Mouse (Mus musculus): ENCODE measurements around the gene Morc1. TPM values are rescaled to one million over a fixed set of nuclear protein-coding genes. Genes with fewer than 3 reads are reported as not detected.

Morc1 gene
- polyA plus RNA-seq (2015; fragmentation: Nextera tagmentation; extraction: Ambion mirVana), result 0.10 TPM in 1 of 2 replicates, not detected in the other

DNA sequence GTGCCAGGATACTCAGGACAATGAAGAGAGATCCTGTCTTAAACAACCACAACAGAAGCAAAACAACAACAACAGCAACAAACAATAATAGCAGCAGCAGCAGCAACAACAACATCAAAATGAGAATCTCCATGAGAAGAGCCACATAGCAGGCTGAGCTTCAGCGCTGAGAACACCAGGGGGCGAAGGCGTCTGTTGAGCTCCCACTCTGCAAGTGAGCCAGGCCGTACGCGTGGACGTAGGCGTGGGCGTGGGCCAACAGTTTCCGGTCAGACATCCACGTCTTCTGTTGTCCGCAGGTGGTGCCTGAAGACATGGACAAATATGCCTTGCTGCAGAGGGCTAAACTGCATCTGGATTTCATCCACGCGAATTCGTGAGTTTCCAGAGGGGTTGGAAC, at the start of gene Morc1:
Gene Morc1, plus strand, starts transcription at position 211 of the 400 bp plus-strand sequence.
- H3K4me1 ChIP-seq, result no peaks in the 10 kb centered on the region; the same call in 1 of the 2 replicates
- ATAC-seq (ENCODE audit: insufficient number of reproducible peaks, insufficient read depth, low FRiP score, low TSS enrichment, low read depth), result no peak
- H3K36me3 ChIP-seq, result no peaks in the 10 kb centered on the region
- H3K4me2 ChIP-seq, result no peak within 1 kb of the TSS
- H3K27ac ChIP-seq, result no peak within 1 kb of the TSS
- H3K27me3 ChIP-seq, result no peaks in the 10 kb centered on the region
- 91% methylated on average over 15 of the region's 15 CpGs for WGBS
- H3K9ac ChIP-seq, result no peak within 1 kb of the TSS
- H3K9me3 ChIP-seq, result no peaks in the 10 kb centered on the region
- no peak within 1 kb of the TSS for H3K4me3 ChIP-seq

DNA sequence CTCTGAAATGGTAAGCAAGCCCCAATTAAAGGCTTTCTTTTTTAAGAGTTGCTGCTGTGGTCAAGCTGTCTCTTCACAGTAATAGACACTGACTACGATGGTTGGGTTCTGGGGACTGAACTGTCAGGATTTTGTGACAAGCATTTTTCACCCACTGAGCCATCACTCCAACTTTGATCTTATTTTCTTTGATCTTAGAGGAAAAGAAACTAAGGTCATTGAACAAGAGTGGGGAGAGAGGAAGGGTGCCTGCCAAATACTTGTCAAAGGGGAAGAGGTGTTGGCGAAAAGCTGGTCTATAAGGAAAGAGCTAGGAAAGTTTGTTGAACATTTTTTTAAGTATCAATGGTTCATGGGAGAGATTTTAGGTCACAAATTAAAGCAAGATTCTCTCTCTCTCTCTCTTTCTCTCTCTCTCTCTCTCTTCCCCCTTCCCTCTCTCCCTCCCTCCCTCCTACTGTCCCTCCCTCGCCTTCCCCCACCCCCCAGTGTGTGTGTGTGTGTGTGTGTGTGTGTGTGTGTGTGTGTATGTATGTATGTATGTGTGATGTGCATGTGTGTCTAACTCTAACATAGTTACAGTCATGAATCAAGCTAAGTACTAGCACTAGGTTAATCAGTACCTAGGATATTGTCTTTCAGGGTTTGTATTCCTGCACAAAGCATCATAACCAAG, 47.3 kb upstream of the Morc1 start:
- no peak overlapping the region for H3K27ac ChIP-seq
- no peaks in the 10 kb centered on the region for H3K27me3 ChIP-seq
- H3K4me2 ChIP-seq, result no peak overlapping the region
- no peaks in the 10 kb centered on the region; the same call in 1 of the 2 replicates for H3K9me3 ChIP-seq
- WGBS, result 68% methylated on average over 3 of the region's 3 CpGs
- no peak overlapping the region for H3K9ac ChIP-seq
- no peaks in the 10 kb centered on the region for H3K36me3 ChIP-seq
- H3K4me1 ChIP-seq, result no peaks in the 10 kb centered on the region
- ATAC-seq (ENCODE audit: insufficient number of reproducible peaks, insufficient read depth, low FRiP score, low TSS enrichment, low read depth), result no peak
- no peak overlapping the region for H3K4me3 ChIP-seq

DNA sequence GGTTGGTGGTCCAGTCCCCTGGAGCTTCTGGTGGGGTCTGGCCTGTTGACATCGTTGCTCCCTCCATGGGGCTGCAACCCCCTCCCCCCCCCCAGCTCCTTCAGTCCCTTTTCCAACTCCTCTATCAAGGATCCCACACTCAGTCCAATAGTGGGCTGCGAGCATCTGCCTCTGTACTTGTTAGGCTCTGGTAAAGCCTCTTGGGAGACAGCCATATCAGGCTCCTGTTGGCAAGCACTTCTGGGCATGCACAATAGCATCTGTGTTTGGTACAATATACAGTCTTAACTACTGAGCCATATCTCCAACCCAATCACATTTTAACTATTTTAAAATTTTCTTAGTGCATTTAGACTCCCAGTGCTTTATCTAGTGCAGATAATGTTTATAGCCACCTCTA, 44.1 kb upstream of the Morc1 start:
- 78% methylated on average over 2 of the region's 2 CpGs for WGBS
- Histone ChIP-seq H3K9me3 (no peaks in the 10 kb centered on the region; the same call in 1 of the 2 replicates), H3K4me3 (no peak overlapping the region), H3K27ac (no peak overlapping the region), H3K4me1 (no peaks in the 10 kb centered on the region), H3K4me2 (no peak overlapping the region), H3K27me3 (no peaks in the 10 kb centered on the region), H3K9ac (no peak overlapping the region), H3K36me3 (no peaks in the 10 kb centered on the region)
- ATAC-seq (ENCODE audit: insufficient number of reproducible peaks, insufficient read depth, low FRiP score, low TSS enrichment, low read depth), result no peak

DNA sequence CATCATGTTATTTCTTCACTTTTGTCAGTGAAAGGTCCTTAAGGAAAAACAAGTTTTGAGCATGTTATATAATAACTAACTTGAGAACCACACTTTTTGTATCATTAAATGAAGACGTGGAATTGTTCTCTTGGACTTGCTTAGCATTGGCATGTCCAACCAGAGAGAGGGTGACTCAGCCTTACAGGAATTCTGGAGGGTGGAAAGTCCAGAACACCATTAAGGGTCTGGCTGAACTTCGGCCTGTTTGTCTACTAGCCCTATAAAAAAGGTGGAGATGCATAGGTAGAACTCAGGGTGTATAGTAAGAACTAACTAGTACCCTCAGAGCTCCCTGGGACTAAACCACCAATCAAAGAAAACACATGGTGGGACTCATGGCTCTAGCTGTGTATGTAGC, 35.8 kb upstream of the Morc1 start:
- Histone ChIP-seq H3K27ac (no peak overlapping the region), H3K27me3 (no peaks in the 10 kb centered on the region), H3K9me3 (no peaks in the 10 kb centered on the region), H3K36me3 (no peaks in the 10 kb centered on the region), H3K4me3 (no peak overlapping the region), H3K9ac (no peak overlapping the region), H3K4me2 (no peak overlapping the region), H3K4me1 (no peaks in the 10 kb centered on the region)
- ATAC-seq (ENCODE audit: insufficient number of reproducible peaks, insufficient read depth, low FRiP score, low TSS enrichment, low read depth), result no peak
- 91% methylated on average over 2 of the region's 2 CpGs for WGBS

DNA sequence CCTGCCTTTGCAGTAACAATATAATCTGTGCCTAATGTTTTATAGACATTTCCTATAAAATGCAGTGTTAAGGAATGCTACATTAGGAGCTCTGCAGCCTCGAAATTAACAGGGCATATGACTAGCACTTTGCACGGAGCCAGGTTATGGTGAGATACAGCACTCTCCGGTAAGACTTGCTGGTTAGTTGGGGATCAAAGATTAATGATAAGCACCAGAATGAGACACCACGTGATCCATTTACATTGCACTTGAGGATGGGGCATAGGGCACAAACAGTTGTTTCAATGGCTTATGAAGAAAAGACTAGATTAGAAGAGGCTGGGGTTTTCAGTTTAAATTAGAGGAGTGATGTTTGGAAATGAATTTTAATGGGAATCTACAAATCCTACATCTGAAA, 28.1 kb upstream of the Morc1 start:
- no peaks in the 10 kb centered on the region for H3K9me3 ChIP-seq
- ATAC-seq (ENCODE audit: insufficient number of reproducible peaks, insufficient read depth, low FRiP score, low TSS enrichment, low read depth), result no peak
- H3K27ac ChIP-seq, result no peak overlapping the region
- no peaks in the 10 kb centered on the region for H3K27me3 ChIP-seq
- no peak overlapping the region for H3K4me2 ChIP-seq
- H3K4me3 ChIP-seq, result no peak overlapping the region
- no peaks in the 10 kb centered on the region for H3K4me1 ChIP-seq
- no peaks in the 10 kb centered on the region for H3K36me3 ChIP-seq
- H3K9ac ChIP-seq, result no peak overlapping the region
- 86% methylated on average over 4 of the region's 4 CpGs for WGBS

DNA sequence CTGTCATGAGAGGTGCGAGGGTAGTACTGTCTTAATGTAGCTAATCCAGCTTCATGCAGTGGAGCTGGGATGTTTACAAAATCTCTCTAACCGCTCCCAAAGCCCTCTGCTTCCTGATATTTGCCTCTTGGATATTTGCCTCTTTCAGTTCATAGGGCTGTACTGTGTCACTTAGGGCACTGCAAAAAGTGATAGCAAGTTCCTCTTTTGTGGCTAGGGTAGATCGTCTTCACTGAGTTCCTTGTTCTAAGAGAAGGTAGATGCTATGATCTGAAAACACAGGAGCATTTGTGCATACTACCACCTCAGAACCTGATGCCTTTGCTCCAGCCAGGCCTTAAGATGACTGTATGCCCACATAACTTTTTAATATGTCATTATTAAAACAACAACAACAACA, 27.6 kb upstream of the Morc1 start:
- Histone ChIP-seq H3K4me2 (no peak overlapping the region), H3K27ac (no peak overlapping the region), H3K4me1 (no peaks in the 10 kb centered on the region), H3K27me3 (no peaks in the 10 kb centered on the region), H3K4me3 (no peak overlapping the region), H3K9me3 (no peaks in the 10 kb centered on the region), H3K9ac (no peak overlapping the region), H3K36me3 (no peaks in the 10 kb centered on the region)
- WGBS, result 84% methylated on average over 3 of the region's 3 CpGs
- ATAC-seq (ENCODE audit: insufficient number of reproducible peaks, insufficient read depth, low FRiP score, low TSS enrichment, low read depth), result no peak

DNA sequence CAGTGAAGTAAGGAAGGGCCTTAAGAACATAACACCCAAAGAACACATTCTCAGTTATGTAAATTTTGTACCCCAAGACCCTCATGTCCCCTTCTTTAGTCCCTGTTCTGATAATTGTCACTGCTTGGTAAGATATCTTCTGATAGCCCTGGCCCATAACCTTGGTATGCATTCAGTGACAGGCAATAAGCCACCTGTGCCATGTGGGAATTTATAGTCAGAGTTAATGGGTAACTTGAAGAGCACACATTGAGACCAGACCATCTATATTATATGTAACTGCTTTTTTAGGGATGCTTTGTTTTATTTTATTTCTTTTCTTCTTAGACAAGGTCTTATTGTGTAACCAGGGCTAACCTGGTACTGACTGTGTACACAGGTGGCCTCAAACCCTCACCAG, 27.0 kb upstream of the Morc1 start:
- H3K4me3 ChIP-seq, result no peak overlapping the region

DNA sequence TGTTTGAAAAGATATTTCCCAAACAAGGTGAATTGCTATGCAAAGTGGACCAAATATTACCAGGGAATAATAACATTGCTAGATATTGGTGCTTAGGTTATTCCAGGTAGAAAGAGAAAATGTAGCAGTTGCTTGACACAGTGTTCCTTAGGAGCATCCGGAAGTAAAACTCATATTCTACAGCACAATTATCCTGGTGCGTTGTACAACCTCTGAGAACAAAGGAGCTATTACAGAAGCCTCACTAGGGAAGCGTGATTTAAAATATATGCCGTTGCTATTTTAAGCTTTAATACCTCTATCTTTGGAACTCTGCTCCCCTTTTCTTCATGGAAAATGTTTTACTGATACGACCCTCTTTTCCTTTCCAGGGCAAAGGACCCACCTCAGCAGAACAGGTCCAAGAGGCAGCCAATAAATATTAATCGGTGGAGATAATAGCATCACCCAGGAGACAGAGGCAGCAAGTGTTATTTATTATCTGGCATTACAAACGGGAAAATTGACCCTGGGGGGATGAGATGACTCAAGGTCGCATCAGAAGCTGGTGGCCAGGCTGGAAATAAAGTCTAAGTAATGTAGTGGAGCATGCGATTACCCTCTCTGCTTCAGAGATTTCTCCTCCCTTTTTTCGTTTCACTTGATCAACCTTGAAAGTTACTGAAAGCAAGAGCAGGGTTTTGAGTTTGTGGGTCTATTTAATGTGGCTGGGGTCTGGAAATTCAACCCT, 25.2 kb upstream of the Morc1 start:
- WGBS, result 63% methylated on average over 10 of the region's 10 CpGs
- no peaks in the 10 kb centered on the region for H3K27me3 ChIP-seq
- H3K27ac ChIP-seq, result no peak overlapping the region
- H3K4me3 ChIP-seq, result no peak overlapping the region
- no peak overlapping the region for H3K4me2 ChIP-seq
- ATAC-seq (ENCODE audit: insufficient number of reproducible peaks, insufficient read depth, low FRiP score, low TSS enrichment, low read depth), result no peak
- no peaks in the 10 kb centered on the region for H3K9me3 ChIP-seq
- H3K9ac ChIP-seq, result no peak overlapping the region
- H3K36me3 ChIP-seq, result no peaks in the 10 kb centered on the region
- no peaks in the 10 kb centered on the region for H3K4me1 ChIP-seq

More for the DNA sequence above, 27.0 kb upstream of the Morc1 start:
- Histone ChIP-seq H3K36me3 (no peaks in the 10 kb centered on the region), H3K27ac (no peak overlapping the region), H3K9me3 (no peaks in the 10 kb centered on the region), H3K9ac (no peak overlapping the region), H3K27me3 (no peaks in the 10 kb centered on the region), H3K4me2 (no peak overlapping the region), H3K4me1 (no peaks in the 10 kb centered on the region)
- ATAC-seq (ENCODE audit: insufficient number of reproducible peaks, insufficient read depth, low FRiP score, low TSS enrichment, low read depth), result no peak

DNA sequence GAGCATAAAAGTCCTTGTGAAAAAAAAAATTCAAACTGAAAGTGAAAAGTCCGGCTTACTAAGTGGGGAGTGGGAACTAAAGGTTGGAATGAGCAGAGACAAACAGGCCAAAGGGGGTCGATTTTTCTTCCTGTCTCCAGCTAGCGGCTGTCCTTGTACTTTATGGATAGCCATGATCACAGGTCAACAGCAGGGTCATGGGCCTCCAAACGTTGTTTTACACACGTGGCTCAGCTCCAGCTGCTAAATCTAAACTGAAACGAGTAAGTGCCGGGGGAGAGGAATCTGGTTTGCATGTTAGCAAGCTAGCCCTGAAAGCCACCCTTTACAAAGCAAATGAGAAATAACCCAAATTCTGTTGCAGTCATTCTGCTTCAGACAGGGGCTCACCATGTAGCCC, 21.5 kb upstream of the Morc1 start:
- no peak for ATAC-seq (ENCODE audit: insufficient number of reproducible peaks, insufficient read depth, low FRiP score, low TSS enrichment, low read depth)
- no peak overlapping the region for H3K27ac ChIP-seq
- H3K36me3 ChIP-seq, result no peaks in the 10 kb centered on the region
- no peak overlapping the region for H3K9ac ChIP-seq
- H3K9me3 ChIP-seq, result no peaks in the 10 kb centered on the region
- no peak overlapping the region for H3K4me2 ChIP-seq
- WGBS, result 65% methylated on average over 7 of the region's 7 CpGs
- H3K4me3 ChIP-seq, result no peak overlapping the region
- no peaks in the 10 kb centered on the region for H3K4me1 ChIP-seq
- H3K27me3 ChIP-seq, result no peaks in the 10 kb centered on the region

DNA sequence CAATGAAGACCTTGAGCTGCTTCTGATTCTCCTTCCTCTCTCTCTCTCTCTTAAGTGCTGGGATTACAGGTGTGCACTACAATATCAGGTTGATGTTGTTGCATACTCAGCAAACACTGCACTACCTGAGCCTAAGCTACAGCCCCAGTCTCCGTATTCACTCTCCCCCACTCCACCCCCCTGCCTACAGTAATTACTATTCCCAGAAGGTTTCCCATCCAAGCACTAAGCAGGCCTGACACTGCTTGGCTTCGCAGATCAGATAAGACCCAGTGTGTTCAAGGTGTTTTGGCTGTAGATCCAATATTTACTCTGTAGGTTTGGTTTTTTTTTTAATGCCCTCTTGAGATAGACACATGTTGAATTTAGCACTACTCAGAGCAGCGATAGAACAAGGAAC, 20.9 kb upstream of the Morc1 start:
- no peak overlapping the region for H3K27ac ChIP-seq
- no peaks in the 10 kb centered on the region for H3K4me1 ChIP-seq
- no peak for ATAC-seq (ENCODE audit: insufficient number of reproducible peaks, insufficient read depth, low FRiP score, low TSS enrichment, low read depth)
- no peaks in the 10 kb centered on the region for H3K9me3 ChIP-seq
- no peak overlapping the region for H3K4me2 ChIP-seq
- no peak overlapping the region for H3K4me3 ChIP-seq
- 73% methylated on average over 3 of the region's 3 CpGs for WGBS
- no peaks in the 10 kb centered on the region for H3K36me3 ChIP-seq
- no peaks in the 10 kb centered on the region for H3K27me3 ChIP-seq
- no peak overlapping the region for H3K9ac ChIP-seq

DNA sequence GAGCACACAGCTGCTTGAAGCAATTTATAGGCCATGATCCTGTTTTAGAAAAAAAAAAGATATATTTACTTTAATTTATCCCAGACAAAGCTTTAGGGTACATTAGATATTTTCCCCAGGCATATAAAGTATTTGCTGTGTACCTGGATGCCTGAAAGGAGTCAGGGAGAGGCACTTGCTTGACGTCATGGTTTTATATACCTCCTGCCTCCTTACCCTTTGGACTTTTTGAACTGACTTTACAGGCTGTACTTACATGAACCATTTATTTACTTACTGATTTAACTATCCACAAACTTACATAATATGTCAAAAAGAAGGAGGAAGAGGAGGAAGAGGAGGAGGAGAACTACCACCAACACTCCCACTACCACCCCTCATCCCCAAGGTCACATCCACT, 18.8 kb upstream of the Morc1 start, which contains the start of gene Gm5485:
Gene Gm5485, minus strand, starts transcription at position 171 of the 400 bp plus-strand sequence.
- H3K9me3 ChIP-seq, result no peaks in the 10 kb centered on the region
- H3K4me1 ChIP-seq, result no peaks in the 10 kb centered on the region
- no peak within 1 kb of the TSS for H3K27ac ChIP-seq
- H3K9ac ChIP-seq, result no peak within 1 kb of the TSS
- no peaks in the 10 kb centered on the region for H3K36me3 ChIP-seq
- H3K27me3 ChIP-seq, result no peaks in the 10 kb centered on the region
- no peak within 1 kb of the TSS for H3K4me3 ChIP-seq
- H3K4me2 ChIP-seq, result no peak within 1 kb of the TSS
- no peak for ATAC-seq (ENCODE audit: insufficient number of reproducible peaks, insufficient read depth, low FRiP score, low TSS enrichment, low read depth)
- 83% methylated on average over 1 of the region's 1 CpGs for WGBS

DNA sequence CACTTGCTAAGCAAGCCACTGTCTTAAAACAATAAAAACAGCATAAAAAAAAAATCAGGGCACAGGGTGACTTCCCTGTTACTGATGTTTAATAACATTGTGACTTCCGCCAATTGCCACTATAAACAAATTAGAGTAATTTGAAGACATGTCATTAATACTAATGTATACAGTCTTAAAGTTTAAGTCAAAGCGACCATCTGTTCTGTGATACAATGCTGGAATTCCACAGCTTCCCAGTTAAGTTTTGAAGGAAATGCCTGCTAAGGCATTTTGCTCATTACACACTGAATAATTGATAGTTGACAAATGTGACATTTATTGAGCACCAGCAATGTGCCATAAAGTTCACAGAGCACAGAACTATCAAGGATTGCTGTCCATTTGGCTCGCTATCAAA, 12.5 kb upstream of the Morc1 start:
- H3K27me3 ChIP-seq, result no peaks in the 10 kb centered on the region
- no peak overlapping the region for H3K9ac ChIP-seq
- 80% methylated on average over 3 of the region's 3 CpGs for WGBS
- H3K27ac ChIP-seq, result no peak overlapping the region
- H3K4me2 ChIP-seq, result no peak overlapping the region
- H3K9me3 ChIP-seq, result no peaks in the 10 kb centered on the region
- H3K4me1 ChIP-seq, result no peaks in the 10 kb centered on the region
- no peaks in the 10 kb centered on the region for H3K36me3 ChIP-seq
- ATAC-seq (ENCODE audit: insufficient number of reproducible peaks, insufficient read depth, low FRiP score, low TSS enrichment, low read depth), result no peak
- no peak overlapping the region for H3K4me3 ChIP-seq
